Mouse (Mus musculus) CD4-positive, CD25-positive, alpha-beta regulatory T cell, adult 4 months (primary cell): ENCODE measurements around the gene Mab21l2. TPM values are rescaled to one million over a fixed set of nuclear protein-coding genes. Genes with fewer than 3 reads are reported as not detected.
A peak's percentile ranks its signal among the peaks of the same experiment; 100 is the strongest.

Experiments used
- ATAC-seq: one replicate; pipeline ENCODE4 v1.8.0; 2017
- polyA plus RNA-seq, 2 experiments: library from polyadenylated mRNA; unstranded; fragments of 100-300 nt; shearing (Covaris generic); gene quantifications; one replicate each; pipeline ENCODE4 v1.2.1; 2017

Gene Mab21l2
- polyA plus RNA-seq, 2 experiments from 2014 or later: 0.32 to 0.44 TPM

GRCm38 (mm10) chr3:86539555-86540168 lies 8.8 kb downstream of the Mab21l2 start:
- ATAC-seq: no peak

- ATAC-seq: no peak
These were observed 9.5 kb downstream of the Mab21l2 start for GRCm38 (mm10) chr3:86538645-86539554.

- ATAC-seq: no peak
These were observed 11.7 kb downstream of the Mab21l2 start for GRCm38 (mm10) chr3:86536751-86537150.

GRCm38 (mm10) chr3:86531531-86532269 lies 16.7 kb downstream of the Mab21l2 start:
- ATAC-seq: no peak

DNA sequence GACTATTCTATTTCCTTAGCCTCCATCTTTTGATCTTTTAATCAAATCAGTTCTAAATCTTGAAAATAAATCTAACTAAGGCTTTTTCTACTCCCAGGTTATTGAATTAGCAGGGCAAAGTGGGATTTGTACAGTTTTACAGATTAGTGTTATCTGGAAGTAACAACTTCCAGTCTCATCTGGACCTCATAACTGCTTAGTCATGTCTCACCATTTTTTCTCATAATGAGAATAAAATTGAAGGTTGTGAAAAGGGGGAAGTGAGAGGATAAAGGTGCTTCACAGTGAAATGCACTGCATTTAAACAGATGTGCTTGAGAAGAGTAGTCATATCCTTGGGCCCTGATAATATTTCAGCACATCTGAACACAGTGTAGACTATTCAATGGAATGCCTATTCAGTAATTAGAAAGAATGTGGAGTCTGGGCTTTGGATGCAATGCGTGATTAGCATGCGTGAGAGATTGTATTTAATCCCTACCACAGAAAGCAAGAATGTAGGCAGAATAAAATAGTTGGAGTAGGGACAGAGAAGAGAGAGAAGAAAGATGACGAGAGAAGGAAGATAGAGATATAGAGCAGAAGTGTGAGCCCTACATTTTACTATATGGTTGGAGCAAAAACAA lies 25.4 kb downstream of the Mab21l2 start:
- ATAC-seq: no peak

DNA sequence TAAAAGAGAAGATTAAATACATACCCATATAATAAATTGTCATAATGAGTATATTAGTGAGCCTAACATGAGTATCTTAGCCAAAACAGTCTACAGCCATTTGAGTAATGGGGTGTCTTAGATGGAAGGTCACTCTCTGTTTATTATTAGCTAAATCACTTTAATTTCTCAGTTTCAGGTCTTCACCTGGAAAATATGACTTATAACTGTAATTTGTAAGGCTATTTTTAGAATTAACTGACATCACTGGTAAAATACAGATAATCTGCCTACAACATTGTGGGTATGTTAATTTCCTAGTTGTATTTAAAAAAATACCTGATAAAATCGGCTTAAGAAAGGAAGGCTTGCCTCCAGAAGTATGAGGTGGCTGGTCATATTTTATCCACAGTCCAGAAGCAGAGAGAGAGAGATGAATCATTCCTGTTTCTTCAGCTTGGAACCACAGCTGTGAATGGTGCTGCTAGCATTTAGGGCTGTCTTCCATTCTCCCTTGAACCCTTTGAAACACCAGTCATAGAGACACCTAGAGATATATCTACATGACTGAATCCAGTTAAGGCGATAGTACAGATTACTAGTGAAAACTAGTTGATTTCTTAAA lies 29.8 kb downstream of the Mab21l2 start:
- ATAC-seq: peak; percentile 47

- ATAC-seq: no peak
These were observed 47.8 kb downstream of the Mab21l2 start for GRCm38 (mm10) chr3:86500586-86500985.
